Comparison of ENCODE assay signal across 22 mouse cellular contexts in genomic region chr6:122116963-122117362, GRCm38 (mm10).
DNase-seq lines count a peak whose midpoint lies in the region; ATAC-seq and TF ChIP-seq lines count a peak whose summit lies in the region.
"Had no signal": no experiment of that assay in that cellular context is flagged by ENCODE, and none has a peak within 500 bp of the region (broad histone marks: within the 10 kb centered on the region; RNA-seq: fewer than 3 reads in every experiment).

No protein-coding gene starts in this region.

- H3K27me3 ChIP-seq in midbrain, embryonic 11.5 days (ENCODE audit: control insufficient read depth, insufficient read depth, low read length), result no peaks in the 10 kb centered on the region
- no peaks in the 10 kb centered on the region for H3K27me3 ChIP-seq in midbrain, postnatal 0 days (ENCODE audit: insufficient read depth, low read length)
- H3K27me3 ChIP-seq: forebrain, embryonic 13.5 days; heart, embryonic 13.5 days; hindbrain, embryonic 12.5 days; hindbrain, embryonic 15.5 days had no signal

- H3K36me3 ChIP-seq in midbrain, embryonic 11.5 days (ENCODE audit: control insufficient read depth, insufficient read depth, low read length), result no peaks in the 10 kb centered on the region
- no peaks in the 10 kb centered on the region for H3K36me3 ChIP-seq in midbrain, postnatal 0 days (ENCODE audit: insufficient read depth, low read length)
- H3K36me3 ChIP-seq: heart, embryonic 10.5 days; heart, embryonic 13.5 days; hindbrain, embryonic 12.5 days; hindbrain, embryonic 15.5 days had no signal

- WGBS in midbrain, embryonic 11.5 days, result 93% methylated on average over 24 of the region's 24 CpGs
- 94% methylated on average over 23 of the region's 24 CpGs for WGBS in midbrain, postnatal 0 days

- H3K27ac ChIP-seq in midbrain, embryonic 11.5 days (ENCODE audit: low read depth, low read length), result no peak overlapping the region
- H3K27ac ChIP-seq in midbrain, postnatal 0 days (ENCODE audit: low read depth, low read length), result no peak overlapping the region
- H3K27ac ChIP-seq: forebrain, embryonic 13.5 days; heart, embryonic 10.5 days; heart, embryonic 13.5 days; hindbrain, embryonic 12.5 days; hindbrain, embryonic 15.5 days had no signal

- no peak overlapping the region for H3K4me3 ChIP-seq in midbrain, embryonic 11.5 days (ENCODE audit: low read depth, low read length)
- no peak overlapping the region for H3K4me3 ChIP-seq in midbrain, postnatal 0 days (ENCODE audit: low read depth, low read length)
- H3K4me3 ChIP-seq: forebrain, embryonic 13.5 days; heart, embryonic 10.5 days; heart, embryonic 13.5 days; hindbrain, embryonic 12.5 days; hindbrain, embryonic 15.5 days had no signal

- DNase-seq in heart, adult 11 months, result peak; percentile 90
- no peak for DNase-seq in heart, adult 8-10 months (ENCODE audit: low spot score)
- no peak for DNase-seq in midbrain, embryonic 11.5 days (ENCODE audit: low spot score, missing footprints)
- no peak for DNase-seq in midbrain, postnatal 0 days (ENCODE audit: low spot score)
- peak; percentile 1 for DNase-seq in 3134 (ENCODE audit: extremely low read depth, insufficient read length, low spot score)
- DNase-seq in yolk sac, embryonic 10.5 days (ENCODE audit: low spot score), result no peak
- DNase-seq: adrenal gland, adult 8-10 months; adrenal gland, postnatal 25 days; cerebellum, adult 11-12 months; cerebellum, adult 8-10 months; cerebellum, postnatal 10 days; cerebellum, postnatal 36 days; embryo, embryonic 11 days; gastrocnemius, postnatal 10 days; gastrocnemius, postnatal 36 days had no signal

- H3K9me3 ChIP-seq in midbrain, embryonic 11.5 days (ENCODE audit: control insufficient read depth, low read length), result no peaks in the 10 kb centered on the region; the same call in 1 of the 2 replicates
- H3K9me3 ChIP-seq in midbrain, postnatal 0 days (ENCODE audit: low read length), result peaks cover 6% of the 10 kb centered on the region; the same call in 1 of the 2 replicates
- H3K9me3 ChIP-seq: hindbrain, embryonic 15.5 days had no signal

- ATAC-seq in midbrain, embryonic 11.5 days (ENCODE audit: low FRiP score), result 0 out of 2 replicates have a peak, but pooled peaks have one; percentile 38
- ATAC-seq in midbrain, postnatal 0 days (ENCODE audit: low FRiP score), result no peak
- ATAC-seq: activated CD4-positive, CD25-positive, alpha-beta regulatory T cell, adult 4 months; forebrain, embryonic 13.5 days; forebrain, embryonic 16.5 days had no signal

- no peak overlapping the region for H3K9ac ChIP-seq in midbrain, embryonic 11.5 days (ENCODE audit: low read length)
- H3K9ac ChIP-seq in midbrain, postnatal 0 days (replicated peaks; ENCODE audit: low read length, poor library complexity, severe bottlenecking), result no peak overlapping the region
- H3K9ac ChIP-seq: forebrain, embryonic 13.5 days; heart, embryonic 13.5 days; hindbrain, embryonic 12.5 days; hindbrain, embryonic 15.5 days had no signal

- no peaks in the 10 kb centered on the region for H3K4me1 ChIP-seq in midbrain, embryonic 11.5 days (ENCODE audit: control insufficient read depth, insufficient read depth, low read length)
- no peaks in the 10 kb centered on the region for H3K4me1 ChIP-seq in midbrain, postnatal 0 days (ENCODE audit: insufficient read depth, low read length)
- H3K4me1 ChIP-seq: forebrain, embryonic 13.5 days; heart, embryonic 10.5 days; heart, embryonic 13.5 days; hindbrain, embryonic 12.5 days; hindbrain, embryonic 15.5 days had no signal

- TF ChIP-seq CTCF in midbrain, postnatal 0 days (IDR thresholded peaks at IDR 0.05), result no peak

- H3K4me2 ChIP-seq in midbrain, embryonic 11.5 days, result no peak overlapping the region
- H3K4me2 ChIP-seq in midbrain, postnatal 0 days (ENCODE audit: low read depth, low read length, poor library complexity, severe bottlenecking), result no peak overlapping the region
- H3K4me2 ChIP-seq: forebrain, embryonic 13.5 days; heart, embryonic 13.5 days; hindbrain, embryonic 12.5 days; hindbrain, embryonic 15.5 days had no signal

Comparison
In these comparisons a context has a peak if more than half of its experiments do, and no peak if none do; other contexts are left out.
1. DNase-seq: peak in heart, adult 11 months (single experiment) and 3134 (single experiment); none in heart, adult 8-10 months (single experiment), midbrain, embryonic 11.5 days (single experiment), midbrain, postnatal 0 days (single experiment) and yolk sac, embryonic 10.5 days (single experiment).